Mouse (Mus musculus) liver, embryonic 16.5 days (tissue): ENCODE data around the gene Map3k21. TPM values are rescaled to one million over a fixed set of nuclear protein-coding genes. Genes with fewer than 3 reads are reported as not detected.

ENCODE experiments used
- ATAC-seq: fragments of 200-750 bp; cut with Nextera tagmentation; 2 replicates; pipeline ENCODE4 v1.8.0; 2017; ENCODE audit warnings: low read depth, mild to moderate bottlenecking, moderate number of reproducible peaks, moderate library complexity
- H3K27ac ChIP-seq: fragments of 300-500 bp; sonication (generic); 2 replicates; pipeline ENCODE4 v1.5.1; 2014; ENCODE audit warnings: mild to moderate bottlenecking, low read length
- H3K27me3 ChIP-seq: fragments of 300-500 bp; sonication (generic); 2 replicates; pipeline ENCODE4 v1.6.1; 2014; ENCODE audit warnings: low read depth, low read length, mixed read lengths; ENCODE audit not compliant: control insufficient read depth, insufficient read depth
- H3K36me3 ChIP-seq: fragments of 300-500 bp; sonication (generic); 2 replicates; pipeline ENCODE4 v1.6.1; 2014; ENCODE audit warnings: mild to moderate bottlenecking; ENCODE audit not compliant: control insufficient read depth, insufficient read depth
- H3K4me1 ChIP-seq: fragments of 300-500 bp; sonication (generic); 2 replicates; pipeline ENCODE4 v1.6.1; 2014; ENCODE audit warnings: low read depth, low read length, mixed read lengths; ENCODE audit not compliant: control insufficient read depth
- H3K4me2 ChIP-seq: fragments of 300-500 bp; sonication (generic); 2 replicates; pipeline ENCODE4 v1.6.1; 2014; ENCODE audit warnings: low read depth, low read length, mixed read lengths
- H3K4me3 ChIP-seq: fragments of 300-500 bp; sonication (generic); 2 replicates; pipeline ENCODE4 v1.5.1; 2014; ENCODE audit warnings: low read depth, mild to moderate bottlenecking, low read length
- H3K9ac ChIP-seq: fragments of 300-500 bp; sonication (generic); 2 replicates; pipeline ENCODE4 v1.6.1; 2014; ENCODE audit warnings: low read depth, low read length
- H3K9me3 ChIP-seq: fragments of 300-500 bp; sonication (generic); replicated peaks from 2 replicates; pipeline ENCODE4 v1.6.1; 2016; ENCODE audit warnings: low read length; ENCODE audit not compliant: control insufficient read depth
- WGBS: fragments of 180-500 bp; shearing (Covaris S2); extraction: QIAGEN DNeasy Blood & Tissue Kit; methylation state at CpG from one replicate; pipeline ENCODE4 v1.1.7; 2014; ENCODE audit not compliant: insufficient replicate concordance; 5-methylcytosine and 5-hydroxymethylcytosine counted together
- polyA plus RNA-seq: library from polyadenylated mRNA; unstranded; fragments of >200 nt; fragmentation: Nextera tagmentation; extraction: Ambion mirVana; gene quantifications from 2 replicates; pipeline ENCODE4 v1.2.1, GENCODE M21; 2015

Gene Map3k21
- polyA plus RNA-seq, 1 experiment from 2014 or later, result 0.21 TPM

DNA sequence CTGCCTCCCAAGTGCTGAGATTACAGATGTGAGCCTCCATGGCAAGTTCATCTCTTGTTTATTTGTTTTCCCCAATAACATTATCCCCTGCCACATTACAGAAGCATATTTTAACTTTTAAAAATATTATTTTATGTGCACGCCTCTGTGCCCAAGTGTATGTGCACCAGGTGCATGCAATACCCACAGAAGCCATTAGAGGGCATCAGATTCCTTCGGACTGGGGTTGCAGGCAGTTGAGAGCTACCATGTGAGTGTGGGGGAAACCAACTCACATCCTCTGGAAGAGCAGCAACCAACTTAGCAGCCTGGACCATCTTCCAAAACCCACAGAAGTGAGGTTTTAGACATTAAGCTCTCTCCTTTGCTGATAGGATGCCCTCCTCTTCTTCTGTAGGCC, 2.9 kb upstream of the Map3k21 start:
- H3K36me3 ChIP-seq, result no peaks in the 10 kb centered on the region
- no peaks in the 10 kb centered on the region; the same call in 1 of the 2 replicates for H3K4me1 ChIP-seq
- ATAC-seq, result no peak
- H3K27ac ChIP-seq, result no peak overlapping the region
- 45% methylated on average over 2 of the region's 2 CpGs for WGBS
- H3K9me3 ChIP-seq, result no peaks in the 10 kb centered on the region
- no peak overlapping the region for H3K9ac ChIP-seq
- no peak overlapping the region for H3K4me2 ChIP-seq
- peaks cover 37% of the 10 kb centered on the region for H3K27me3 ChIP-seq
- H3K4me3 ChIP-seq, result no peak overlapping the region

DNA sequence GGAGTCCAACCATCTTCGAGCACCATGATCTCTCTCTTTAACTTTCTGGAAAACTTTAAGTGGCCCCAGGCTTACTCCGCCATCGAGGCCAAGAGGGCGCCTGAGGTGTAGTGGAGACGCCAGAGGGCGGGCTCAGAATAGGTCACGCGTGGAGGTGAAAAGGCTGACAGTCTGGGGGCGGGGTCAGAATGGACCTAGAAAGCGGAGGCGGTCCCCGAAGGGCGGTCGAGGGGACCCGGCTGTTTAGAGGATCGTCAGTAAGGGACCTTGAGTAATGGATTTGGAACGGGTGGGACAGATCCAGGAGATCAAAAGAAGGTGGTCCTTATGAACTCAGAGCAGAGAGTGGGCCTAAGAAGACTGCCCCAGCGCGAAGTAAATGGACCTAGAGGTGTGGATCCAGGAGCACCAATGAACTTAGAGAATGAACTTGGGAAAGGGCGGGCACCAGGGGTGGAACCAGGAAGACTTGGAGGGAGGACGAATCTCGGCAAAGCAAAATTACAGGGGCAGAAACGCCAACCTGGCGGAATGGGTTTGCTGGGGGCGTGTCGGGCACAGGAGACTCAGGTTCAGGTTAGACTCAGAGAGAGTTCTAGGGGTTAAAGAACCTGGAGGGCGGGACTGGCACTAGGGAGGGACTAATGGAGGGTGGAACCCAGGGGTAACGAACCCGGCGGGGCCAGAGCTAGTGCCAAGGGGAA, 437 bp upstream of the Map3k21 start:
- Histone ChIP-seq H3K36me3 (no peaks in the 10 kb centered on the region), H3K4me3 (peak overlapping the region; percentile 52), H3K4me2 (peak overlapping the region; percentile 68), H3K9ac (no peak overlapping the region), H3K27ac (no peak overlapping the region), H3K4me1 (no peaks in the 10 kb centered on the region; the same call in 1 of the 2 replicates), H3K9me3 (no peaks in the 10 kb centered on the region), H3K27me3 (peaks cover 40% of the 10 kb centered on the region)
- peak; percentile 77 for ATAC-seq
- 6% methylated on average over 30 of the region's 30 CpGs for WGBS

DNA sequence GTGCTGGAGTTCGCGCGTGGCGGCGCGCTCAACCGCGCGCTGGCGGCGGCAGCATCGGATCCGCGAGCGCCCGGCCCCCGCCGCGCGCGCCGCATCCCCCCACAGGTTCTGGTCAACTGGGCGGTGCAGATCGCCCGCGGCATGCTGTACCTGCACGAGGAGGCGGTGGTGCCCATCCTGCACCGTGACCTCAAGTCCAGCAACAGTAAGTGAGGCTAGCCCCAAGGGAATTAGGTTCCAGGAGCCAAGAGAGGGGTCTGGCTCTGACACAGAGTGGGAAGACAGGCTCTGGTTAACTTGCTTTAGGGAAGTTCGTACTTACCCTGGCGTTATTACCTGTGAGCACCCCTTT, 955 bp downstream of the Map3k21 start:
- Histone ChIP-seq H3K9ac (no peak overlapping the region), H3K27ac (no peak overlapping the region), H3K27me3 (peaks cover 40% of the 10 kb centered on the region), H3K9me3 (no peaks in the 10 kb centered on the region), H3K4me2 (peak overlapping the region; percentile 68), H3K36me3 (no peaks in the 10 kb centered on the region), H3K4me1 (no peaks in the 10 kb centered on the region; the same call in 1 of the 2 replicates), H3K4me3 (peak overlapping the region; percentile 52)
- WGBS, result 3% methylated on average over 27 of the region's 31 CpGs
- ATAC-seq, result no peak

DNA sequence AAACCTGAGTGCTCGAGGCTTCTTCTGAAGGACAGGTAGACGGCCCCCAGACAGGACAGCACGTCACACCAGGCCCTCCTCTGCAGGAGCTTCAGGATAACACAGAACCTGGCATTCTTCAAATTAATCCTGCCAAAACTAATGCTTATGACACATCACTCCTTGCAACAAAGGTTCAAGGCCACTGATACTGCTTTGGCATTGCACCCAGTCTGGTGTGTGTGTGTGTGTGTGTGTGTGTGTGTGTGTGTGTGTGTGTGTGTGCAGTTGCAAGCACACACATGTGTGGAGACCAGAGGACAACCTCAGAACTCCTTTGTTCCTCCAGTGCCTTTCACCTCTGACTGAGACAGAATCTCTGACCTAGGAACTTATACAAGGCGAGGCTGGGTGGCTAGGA, 3.0 kb downstream of the Map3k21 start:
- Histone ChIP-seq H3K4me3 (no peak overlapping the region), H3K36me3 (no peaks in the 10 kb centered on the region), H3K27me3 (peaks cover 40% of the 10 kb centered on the region), H3K4me2 (no peak overlapping the region), H3K27ac (no peak overlapping the region), H3K9me3 (no peaks in the 10 kb centered on the region), H3K4me1 (no peaks in the 10 kb centered on the region; the same call in none of the 2 replicates), H3K9ac (no peak overlapping the region)
- ATAC-seq, result no peak
- WGBS, result 53% methylated on average over 4 of the region's 4 CpGs

DNA sequence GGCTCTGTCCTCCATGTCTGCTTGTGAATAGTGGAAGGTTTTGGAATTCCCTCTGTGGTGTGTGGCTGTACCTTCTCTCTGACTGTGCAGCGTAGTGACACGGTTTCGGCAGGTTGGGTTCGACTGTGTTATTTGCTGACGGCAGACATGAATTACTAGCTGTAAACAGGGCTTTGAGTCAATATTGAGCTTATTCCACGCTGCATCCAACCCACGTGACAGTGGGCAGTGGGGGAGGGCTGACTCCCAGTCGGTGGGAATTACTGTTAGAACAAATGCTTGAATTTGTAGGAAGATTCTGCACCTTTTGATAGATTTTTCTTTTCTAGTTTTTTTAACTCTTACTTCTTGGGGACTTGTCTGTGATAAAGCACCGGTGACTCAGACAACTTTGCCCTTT, 4.1 kb downstream of the Map3k21 start:
- H3K4me3 ChIP-seq, result no peak overlapping the region
- H3K27ac ChIP-seq, result no peak overlapping the region
- peak; percentile 14; the same call in 1 of the 2 replicates for ATAC-seq
- no peaks in the 10 kb centered on the region for H3K9me3 ChIP-seq
- WGBS, result 61% methylated on average over 9 of the region's 9 CpGs
- H3K27me3 ChIP-seq, result peaks cover 32% of the 10 kb centered on the region
- H3K36me3 ChIP-seq, result no peaks in the 10 kb centered on the region
- H3K4me1 ChIP-seq, result no peaks in the 10 kb centered on the region; the same call in none of the 2 replicates
- H3K4me2 ChIP-seq, result no peak overlapping the region
- no peak overlapping the region for H3K9ac ChIP-seq

DNA sequence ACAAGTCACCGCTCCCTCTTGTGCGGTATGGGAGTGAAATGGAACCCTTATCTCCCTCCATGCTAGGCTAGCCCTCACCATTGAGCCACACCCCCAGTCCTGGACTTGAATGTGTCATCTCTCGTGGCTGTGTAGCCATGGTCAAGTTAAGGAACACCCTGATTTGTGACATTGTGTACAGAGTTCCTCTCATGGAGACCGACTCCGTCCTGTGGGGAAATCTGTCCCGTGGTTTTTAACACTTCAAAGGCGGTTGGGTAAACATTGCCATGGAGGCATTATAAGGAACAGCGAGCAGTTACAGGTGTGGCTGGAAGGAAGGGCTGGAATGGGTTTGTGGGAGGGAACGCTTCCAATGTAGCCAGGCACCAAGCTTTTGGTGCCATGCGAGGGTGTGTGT, 6.8 kb downstream of the Map3k21 start:
- H3K27me3 ChIP-seq, result peaks cover 6% of the 10 kb centered on the region
- no peaks in the 10 kb centered on the region; the same call in 1 of the 2 replicates for H3K4me1 ChIP-seq
- H3K9me3 ChIP-seq, result no peaks in the 10 kb centered on the region
- no peak overlapping the region for H3K4me2 ChIP-seq
- peak; percentile 45; the same call in 1 of the 2 replicates for ATAC-seq
- 33% methylated on average over 10 of the region's 10 CpGs for WGBS
- no peaks in the 10 kb centered on the region for H3K36me3 ChIP-seq
- no peak overlapping the region for H3K27ac ChIP-seq
- H3K9ac ChIP-seq, result no peak overlapping the region
- H3K4me3 ChIP-seq, result no peak overlapping the region

DNA sequence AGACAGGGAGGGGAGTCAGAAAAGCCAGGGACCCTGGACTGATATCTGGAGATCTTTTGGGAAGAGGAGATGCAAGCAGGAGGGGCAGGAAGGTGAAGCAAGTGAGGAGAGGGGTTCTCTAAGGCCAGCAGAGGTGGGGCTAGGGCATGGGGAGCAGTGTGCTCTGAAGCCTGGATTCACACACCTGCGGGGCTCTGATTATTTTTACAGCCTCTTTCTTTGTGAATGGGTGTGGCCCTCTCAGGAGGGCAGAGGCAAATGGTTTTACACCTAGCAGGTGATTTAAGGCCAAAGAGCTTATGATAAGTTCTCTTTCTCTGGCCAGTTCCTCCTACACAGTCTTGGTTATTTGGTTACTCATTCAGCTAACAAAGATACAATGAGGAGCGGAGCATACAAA, 8.5 kb downstream of the Map3k21 start:
- no peaks in the 10 kb centered on the region for H3K9me3 ChIP-seq
- H3K4me2 ChIP-seq, result no peak overlapping the region
- no peak for ATAC-seq
- 51% methylated on average over 2 of the region's 2 CpGs for WGBS
- no peaks in the 10 kb centered on the region; the same call in 1 of the 2 replicates for H3K4me1 ChIP-seq
- no peak overlapping the region for H3K9ac ChIP-seq
- H3K36me3 ChIP-seq, result no peaks in the 10 kb centered on the region
- H3K27ac ChIP-seq, result no peak overlapping the region
- H3K4me3 ChIP-seq, result no peak overlapping the region
- no peaks in the 10 kb centered on the region for H3K27me3 ChIP-seq

DNA sequence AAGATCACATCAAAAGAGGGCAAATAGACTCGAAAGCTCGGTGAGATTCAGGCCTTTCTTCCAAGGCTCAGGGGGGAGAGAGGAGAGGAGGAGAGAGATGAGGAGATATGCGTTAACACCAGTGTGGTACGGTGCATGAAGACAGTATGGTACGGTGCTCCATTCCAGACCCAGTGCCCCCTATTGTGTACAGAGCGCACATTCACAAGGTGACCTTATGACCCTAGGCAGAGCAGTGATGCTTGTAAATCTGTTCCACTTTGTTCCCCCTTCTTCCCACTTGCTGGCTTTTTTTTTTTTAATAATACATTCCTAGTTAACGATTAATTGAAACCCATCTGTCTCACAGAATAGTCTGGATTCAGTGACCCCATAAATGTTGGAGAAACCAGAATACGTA, 9.3 kb downstream of the Map3k21 start:
- H3K36me3 ChIP-seq, result no peaks in the 10 kb centered on the region
- H3K4me2 ChIP-seq, result no peak overlapping the region
- no peaks in the 10 kb centered on the region for H3K27me3 ChIP-seq
- no peaks in the 10 kb centered on the region; the same call in 1 of the 2 replicates for H3K4me1 ChIP-seq
- H3K4me3 ChIP-seq, result no peak overlapping the region
- ATAC-seq, result peak; percentile 52; the same call in 1 of the 2 replicates
- H3K9me3 ChIP-seq, result no peaks in the 10 kb centered on the region
- 64% methylated on average over 8 of the region's 8 CpGs for WGBS
- no peak overlapping the region for H3K9ac ChIP-seq
- no peak overlapping the region for H3K27ac ChIP-seq

DNA sequence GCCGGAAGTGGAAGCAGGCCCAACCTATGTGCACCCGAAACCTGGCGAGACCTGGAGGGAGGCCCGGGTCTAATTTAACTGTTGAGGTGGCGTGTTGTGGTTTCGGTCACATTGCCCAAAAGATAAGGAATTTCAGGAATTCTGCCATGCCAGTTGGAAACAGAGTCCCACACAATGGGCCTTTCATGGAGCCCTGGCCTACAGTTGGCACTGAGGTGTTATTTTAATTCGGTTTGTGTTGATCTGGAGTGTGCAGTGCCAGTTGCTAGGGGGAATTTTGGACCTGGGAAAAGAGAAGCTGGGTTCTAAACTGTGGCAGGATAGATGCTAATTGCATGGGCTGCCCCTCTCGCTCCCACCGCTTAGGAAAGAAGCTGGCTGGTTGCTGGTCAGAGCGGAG, 10.0 kb downstream of the Map3k21 start:
- H3K27ac ChIP-seq, result no peak overlapping the region
- no peaks in the 10 kb centered on the region for H3K36me3 ChIP-seq
- no peaks in the 10 kb centered on the region for H3K9me3 ChIP-seq
- H3K4me3 ChIP-seq, result no peak overlapping the region
- WGBS, result 69% methylated on average over 10 of the region's 10 CpGs
- no peak overlapping the region for H3K4me2 ChIP-seq
- H3K4me1 ChIP-seq, result no peaks in the 10 kb centered on the region; the same call in 1 of the 2 replicates
- H3K27me3 ChIP-seq, result no peaks in the 10 kb centered on the region
- H3K9ac ChIP-seq, result no peak overlapping the region
- no peak for ATAC-seq
